Mouse (Mus musculus) kidney, postnatal 14 days (tissue): ENCODE measurements around the gene Fuca1.

Experiments used
- DNase-seq: peaks from one replicate; pipeline ENCODE4 v3.0.0; 2022; ENCODE audit warnings: mixed read lengths

Gene Fuca1

GRCm38 (mm10) chr4:135920304-135921241 lies at the start of gene Fuca1:
TSS of gene Fuca1 (plus strand) at chr4:135920735.
- peak; percentile 97 for DNase-seq

- DNase-seq: no peak
Observed at GRCm38 (mm10) chr4:135872015-135872414, 48.5 kb upstream of the Fuca1 start.

- DNase-seq: peak; percentile 16
Observed at GRCm38 (mm10) chr4:135872589-135873391, 47.7 kb upstream of the Fuca1 start.

GRCm38 (mm10) chr4:135873526-135874202 lies 46.9 kb upstream of the Fuca1 start, which contains the start of gene Pnrc2:
TSS of gene Pnrc2 (minus strand) at chr4:135873850.
- DNase-seq: peak; percentile 95

GRCm38 (mm10) chr4:135874564-135875535 lies 45.7 kb upstream of the Fuca1 start:
- DNase-seq: no peak

GRCm38 (mm10) chr4:135875546-135875945 lies 45.0 kb upstream of the Fuca1 start:
- DNase-seq: no peak

- peak; percentile 70 for DNase-seq
Observed at GRCm38 (mm10) chr4:135875991-135876582, 44.4 kb upstream of the Fuca1 start.

GRCm38 (mm10) chr4:135876583-135877020 lies 43.9 kb upstream of the Fuca1 start:
- peak; percentile 87 for DNase-seq

- peak; percentile 67 for DNase-seq
Observed at GRCm38 (mm10) chr4:135877742-135878141, 42.8 kb upstream of the Fuca1 start.

GRCm38 (mm10) chr4:135879021-135879420 lies 41.5 kb upstream of the Fuca1 start:
- no peak for DNase-seq

GRCm38 (mm10) chr4:135880018-135880417 lies 40.5 kb upstream of the Fuca1 start:
- DNase-seq: no peak

- DNase-seq: no peak
Observed at GRCm38 (mm10) chr4:135880576-135880975, 40.0 kb upstream of the Fuca1 start.

GRCm38 (mm10) chr4:135882023-135882422 lies 38.5 kb upstream of the Fuca1 start:
- DNase-seq: no peak

- DNase-seq: peak; percentile 51
Observed at GRCm38 (mm10) chr4:135883401-135883851, 37.1 kb upstream of the Fuca1 start.

GRCm38 (mm10) chr4:135883881-135884516 lies 36.5 kb upstream of the Fuca1 start:
- no peak for DNase-seq

- no peak for DNase-seq
Observed at GRCm38 (mm10) chr4:135884531-135884930, 36.0 kb upstream of the Fuca1 start.

- DNase-seq: no peak
Observed at GRCm38 (mm10) chr4:135885676-135886075, 34.9 kb upstream of the Fuca1 start.

- no peak for DNase-seq
Observed at GRCm38 (mm10) chr4:135886184-135886583, 34.4 kb upstream of the Fuca1 start.

GRCm38 (mm10) chr4:135888448-135889057 lies 32.0 kb upstream of the Fuca1 start:
- DNase-seq: no peak
